Mouse (Mus musculus) splenic B cell, adult 2 months (primary cell): Measurements from ENCODE around the gene Abcc2.
A peak's percentile ranks its signal among the peaks of the same experiment; 100 is the strongest.

Experiments used
- DNase-seq: peaks from one replicate; pipeline ENCODE4 v3.0.0-alpha.2; 2011; ENCODE audit warnings: low read depth, low spot score
- H3K27me3 ChIP-seq: 2 replicates; pipeline ENCODE4 v1.6.1; 2012; ENCODE audit warnings: mild to moderate bottlenecking, low read length, moderate library complexity, mixed read lengths; ENCODE audit not compliant: control insufficient read depth, poor library complexity, insufficient read depth, severe bottlenecking
- H3K36me3 ChIP-seq: 2 replicates; pipeline ENCODE4 v1.6.1; 2012; ENCODE audit warnings: mild to moderate bottlenecking, low read length, moderate library complexity, mixed read lengths; ENCODE audit not compliant: control insufficient read depth, poor library complexity, insufficient read depth, severe bottlenecking

Gene Abcc2

GRCm38 (mm10) chr19:43852837-43853545 lies 71.0 kb downstream of the Abcc2 start:
- Histone ChIP-seq H3K27me3 (no peaks in the 10 kb centered on the region), H3K36me3 (0 out of 2 replicates have a peak, but pooled peaks cover 1% of the 10 kb centered on the region)
- DNase-seq: peak; percentile 10

- no peak for DNase-seq
- H3K27me3 ChIP-seq: no peaks in the 10 kb centered on the region
- H3K36me3 ChIP-seq: 0 out of 2 replicates have a peak, but pooled peaks cover 3% of the 10 kb centered on the region
Measured at GRCm38 (mm10) chr19:43857347-43857746, 75.4 kb downstream of the Abcc2 start.

- no peaks in the 10 kb centered on the region for H3K27me3 ChIP-seq
- peaks cover 2% of the 10 kb centered on the region; the same call in 1 of the 2 replicates for H3K36me3 ChIP-seq
- no peak for DNase-seq
Measured at GRCm38 (mm10) chr19:43870418-43870817, 88.4 kb downstream of the Abcc2 start.

DNA sequence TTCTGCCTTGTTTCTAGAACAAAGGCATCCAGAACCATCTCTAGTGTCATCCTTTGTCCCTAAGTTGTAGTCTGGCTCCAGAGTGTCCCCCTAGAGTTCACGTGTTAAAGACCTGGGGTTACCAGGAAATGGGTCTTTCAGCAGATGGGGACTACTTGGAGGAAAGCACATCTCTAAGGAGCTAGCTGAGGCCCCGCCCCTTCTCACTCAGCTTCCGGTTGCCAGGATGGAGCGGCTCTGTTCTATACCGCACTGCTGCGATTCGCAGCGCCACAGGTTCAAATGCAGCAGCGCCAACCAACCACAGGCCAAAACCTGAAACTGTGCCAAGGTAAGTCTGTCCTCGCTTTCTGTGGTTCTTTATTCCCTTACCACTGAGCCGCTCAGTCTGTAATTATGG lies 92.4 kb downstream of the Abcc2 start:
- DNase-seq: no peak
- H3K36me3 ChIP-seq: no peaks in the 10 kb centered on the region; the same call in 1 of the 2 replicates
- H3K27me3 ChIP-seq: no peaks in the 10 kb centered on the region

- Histone ChIP-seq H3K27me3 (peaks cover 2% of the 10 kb centered on the region; the same call in 1 of the 2 replicates), H3K36me3 (no peaks in the 10 kb centered on the region)
- DNase-seq: no peak
Measured at GRCm38 (mm10) chr19:43875996-43876395, 94.0 kb downstream of the Abcc2 start.

GRCm38 (mm10) chr19:43877364-43877763 lies 95.4 kb downstream of the Abcc2 start:
- Histone ChIP-seq H3K27me3 (peaks cover 2% of the 10 kb centered on the region; the same call in 1 of the 2 replicates), H3K36me3 (no peaks in the 10 kb centered on the region)
- DNase-seq: no peak

DNA sequence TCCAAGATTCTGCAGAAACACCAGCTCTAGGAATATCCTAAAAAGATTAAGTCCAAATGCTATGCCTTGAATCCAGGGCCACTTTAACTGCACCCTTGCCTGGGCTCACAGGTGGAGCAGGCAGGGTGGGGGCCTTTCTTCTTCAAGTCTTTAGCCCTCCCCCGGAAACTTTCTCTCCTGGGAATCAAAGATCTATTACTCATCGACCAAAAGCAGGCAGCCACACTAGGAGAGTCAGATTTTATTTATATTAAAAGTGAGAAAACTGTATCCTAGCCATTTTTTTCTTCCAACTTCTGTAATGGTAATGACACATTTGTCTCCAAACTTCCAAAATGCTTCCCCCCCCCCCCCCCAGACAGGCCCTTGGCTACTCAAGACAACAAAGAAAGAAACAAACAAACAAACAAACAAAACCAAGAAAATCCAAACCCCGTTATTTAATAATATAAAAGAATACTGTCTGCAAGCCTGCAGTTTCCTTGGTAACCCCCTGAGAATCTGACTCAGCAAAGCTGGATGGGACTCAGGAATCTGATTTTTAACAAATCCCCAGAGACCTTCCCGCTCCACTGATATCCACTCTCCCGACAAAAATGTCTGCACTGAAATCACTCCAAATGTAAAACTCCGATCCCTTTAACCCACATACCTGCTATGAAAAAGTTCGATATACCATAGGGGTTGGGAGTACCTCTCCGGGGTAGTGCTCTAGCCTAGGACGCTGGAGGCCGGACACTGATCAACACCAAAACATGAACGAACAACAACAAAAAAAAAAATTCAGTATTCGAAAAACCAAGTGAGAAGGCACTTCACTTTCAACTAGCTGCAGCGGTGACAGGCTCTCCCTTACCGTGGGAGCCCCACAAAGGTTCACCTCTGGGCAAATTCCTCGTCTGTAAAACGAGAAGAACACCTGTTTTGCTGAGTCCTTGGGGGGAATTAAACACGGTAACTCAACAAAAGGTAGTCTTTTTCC lies 96.4 kb downstream of the Abcc2 start:
- no peaks in the 10 kb centered on the region for H3K36me3 ChIP-seq
- H3K27me3 ChIP-seq: peaks cover 2% of the 10 kb centered on the region; the same call in 1 of the 2 replicates
- no peak for DNase-seq

DNA sequence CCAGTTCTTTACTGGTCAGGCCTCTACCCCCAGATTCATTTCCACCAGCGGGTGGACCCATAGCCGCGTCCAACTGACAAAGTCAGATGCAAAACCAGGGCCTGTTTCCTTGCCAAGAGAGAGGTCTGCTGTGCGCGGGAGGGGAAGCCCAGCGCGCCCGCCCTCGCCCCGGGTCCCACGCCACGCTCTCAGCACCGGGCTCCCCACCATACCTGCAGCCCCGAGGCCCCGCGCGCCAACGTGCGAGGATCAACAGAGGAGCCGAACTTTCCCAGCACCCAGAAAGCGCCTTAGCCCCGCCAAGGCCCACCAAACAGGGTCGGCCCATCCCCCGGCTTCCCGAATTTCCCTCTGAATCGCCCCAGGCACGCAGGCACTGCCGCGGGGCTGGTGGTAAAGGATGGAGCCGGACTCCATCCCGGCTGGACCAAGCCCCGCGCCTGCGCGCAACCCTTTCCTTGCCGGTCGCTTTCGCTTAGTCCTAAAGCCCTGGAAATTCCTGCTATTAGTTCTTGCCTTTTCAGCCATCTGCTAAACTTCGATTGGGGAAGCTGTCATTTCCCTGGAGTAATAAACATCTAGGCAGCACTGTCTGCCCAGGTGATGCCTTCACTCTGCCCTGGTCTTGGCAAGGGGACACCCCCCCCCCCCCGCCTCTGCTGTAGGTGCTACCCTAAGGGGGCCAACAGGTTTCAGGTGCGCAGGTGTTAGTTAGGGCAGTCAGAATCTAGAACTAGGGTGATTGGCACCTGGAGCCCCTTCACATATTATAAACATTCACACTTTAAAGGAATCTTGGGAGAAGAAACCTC lies 97.6 kb downstream of the Abcc2 start:
- peak; percentile 5 for DNase-seq
- Histone ChIP-seq H3K27me3 (peaks cover 2% of the 10 kb centered on the region; the same call in 1 of the 2 replicates), H3K36me3 (no peaks in the 10 kb centered on the region)

- Histone ChIP-seq H3K36me3 (no peaks in the 10 kb centered on the region), H3K27me3 (peaks cover 2% of the 10 kb centered on the region; the same call in 1 of the 2 replicates)
- no peak for DNase-seq
Measured at GRCm38 (mm10) chr19:43880420-43880819, 98.4 kb downstream of the Abcc2 start.

- peaks cover 2% of the 10 kb centered on the region; the same call in 1 of the 2 replicates for H3K27me3 ChIP-seq
- no peaks in the 10 kb centered on the region for H3K36me3 ChIP-seq
- DNase-seq: peak; percentile 20
Measured at GRCm38 (mm10) chr19:43881615-43882014, 99.6 kb downstream of the Abcc2 start.

DNA sequence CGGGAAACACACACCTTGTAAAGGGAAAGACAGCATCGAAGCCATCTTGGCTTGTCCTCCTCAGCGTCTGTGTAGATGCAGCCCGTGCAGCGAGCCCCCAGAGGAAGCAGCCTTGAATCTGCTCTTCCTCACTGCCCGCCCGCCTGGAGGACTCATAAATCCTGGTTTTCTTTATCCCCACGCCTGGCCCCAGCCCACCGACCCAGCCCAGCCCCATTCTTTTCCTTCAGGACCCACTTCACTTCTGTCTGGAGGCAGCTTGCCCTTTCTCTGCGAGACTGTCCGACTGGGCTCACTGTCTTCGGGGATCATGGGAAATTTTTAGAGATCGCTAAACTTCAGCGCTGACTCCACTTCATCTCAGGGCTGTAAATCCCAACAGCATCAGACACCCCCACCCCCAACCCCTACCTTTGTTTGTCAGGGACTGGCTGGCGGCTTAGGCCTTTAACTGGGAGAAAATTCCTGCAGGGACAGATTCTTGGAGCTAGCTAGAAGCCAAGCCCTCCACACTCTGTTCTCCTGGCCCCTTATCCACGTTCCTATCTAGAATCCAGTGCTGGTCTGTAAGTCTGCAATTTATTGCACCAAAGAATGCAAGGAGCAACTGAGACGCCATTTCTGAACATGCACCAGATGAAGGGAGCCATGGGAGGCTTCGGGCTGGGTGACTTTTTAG lies 101.0 kb downstream of the Abcc2 start:
- Histone ChIP-seq H3K36me3 (no peaks in the 10 kb centered on the region), H3K27me3 (peaks cover 2% of the 10 kb centered on the region; the same call in 1 of the 2 replicates)
- DNase-seq: no peak

- Histone ChIP-seq H3K36me3 (no peaks in the 10 kb centered on the region), H3K27me3 (peaks cover 2% of the 10 kb centered on the region; the same call in 1 of the 2 replicates)
- DNase-seq: peak; percentile 8
Measured at GRCm38 (mm10) chr19:43884668-43885498, 102.9 kb downstream of the Abcc2 start.
